Comparison of ENCODE assay signal across 17 mouse cellular contexts in the genomic region with DNA sequence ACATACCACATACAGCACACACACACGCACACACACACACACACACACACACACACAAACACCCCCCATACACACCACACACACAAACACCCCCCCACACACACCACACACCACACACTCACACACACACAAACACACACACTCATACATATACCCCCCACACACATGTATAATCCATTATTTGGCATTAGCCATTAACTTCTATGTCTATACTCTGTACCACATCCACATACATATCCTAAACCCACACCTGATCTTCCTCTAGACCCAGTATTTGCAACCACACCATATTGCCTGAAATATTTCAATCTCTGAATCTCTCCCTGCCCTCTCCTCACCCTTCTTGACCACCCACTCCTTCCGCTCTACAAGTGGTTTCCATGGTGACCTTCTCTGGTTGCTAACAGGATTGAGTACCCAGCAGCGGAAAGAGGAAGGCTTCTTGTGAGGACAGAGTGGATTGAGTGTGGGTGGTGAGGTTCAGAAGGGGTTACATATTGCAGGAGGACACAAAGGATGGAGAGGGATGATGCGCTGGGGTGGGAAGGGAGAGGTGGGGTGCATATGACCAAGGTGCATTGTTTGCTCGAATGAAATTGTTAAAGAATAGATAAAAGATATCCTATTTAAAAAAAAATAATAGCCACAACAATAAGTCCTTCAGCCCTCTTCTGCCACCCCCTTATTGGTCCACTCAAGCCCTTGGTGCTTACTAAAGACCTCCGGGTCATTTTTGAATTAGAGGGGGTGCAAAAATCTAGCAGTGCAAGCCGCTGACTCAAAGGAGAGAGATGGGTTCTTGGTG.
DNase-seq lines count a peak whose midpoint lies in the region; ATAC-seq lines count a peak whose summit lies in the region.
"Had no signal": no experiment of that assay in that cellular context is flagged by ENCODE, and none has a peak within 500 bp of the region (broad histone marks: within the 10 kb centered on the region; RNA-seq: fewer than 3 reads in every experiment).

No protein-coding gene starts in this region.

- no peaks in the 10 kb centered on the region for H3K4me1 ChIP-seq in embryonic facial prominence, embryonic 11.5 days (ENCODE audit: control insufficient read depth, insufficient read depth, low read length)
- H3K4me1 ChIP-seq in embryonic facial prominence, embryonic 10.5 days: peaks cover 5% of the 10 kb centered on the region; the same call in 1 of the 2 replicates
- H3K4me1 ChIP-seq in neural tube, embryonic 11.5 days (ENCODE audit: control insufficient read depth, insufficient read depth, low read length): no peaks in the 10 kb centered on the region
- peaks cover 2% of the 10 kb centered on the region; the same call in 1 of the 2 replicates for H3K4me1 ChIP-seq in forebrain, embryonic 16.5 days (replicated peaks; ENCODE audit: control insufficient read depth, insufficient read depth, low read length)
- H3K4me1 ChIP-seq in midbrain, embryonic 15.5 days: peaks cover 21% of the 10 kb centered on the region
- H3K4me1 ChIP-seq: heart, embryonic 15.5 days; limb, embryonic 12.5 days had no signal

- no peaks in the 10 kb centered on the region for H3K27me3 ChIP-seq in embryonic facial prominence, embryonic 11.5 days (ENCODE audit: control insufficient read depth, insufficient read depth, low read length)
- no peaks in the 10 kb centered on the region for H3K27me3 ChIP-seq in embryonic facial prominence, embryonic 10.5 days (replicated peaks; ENCODE audit: low read depth, poor library complexity, severe bottlenecking)
- no peaks in the 10 kb centered on the region for H3K27me3 ChIP-seq in neural tube, embryonic 11.5 days (ENCODE audit: control insufficient read depth, insufficient read depth, low read length)
- H3K27me3 ChIP-seq in forebrain, embryonic 16.5 days (replicated peaks; ENCODE audit: control insufficient read depth, insufficient read depth, low read length): no peaks in the 10 kb centered on the region
- H3K27me3 ChIP-seq in midbrain, embryonic 15.5 days (replicated peaks): no peaks in the 10 kb centered on the region
- H3K27me3 ChIP-seq: heart, embryonic 15.5 days; limb, embryonic 12.5 days; neural tube, embryonic 12.5 days; Patski had no signal

- peak; percentile 66 for ATAC-seq in embryonic facial prominence, embryonic 11.5 days (replicated peaks; ENCODE audit: insufficient number of reproducible peaks, low FRiP score, low TSS enrichment, low read depth)
- ATAC-seq in neural tube, embryonic 11.5 days (ENCODE audit: insufficient read depth, low FRiP score, low TSS enrichment): 0 out of 2 replicates have a peak, but pooled peaks have one; percentile 9
- ATAC-seq in forebrain, embryonic 16.5 days: peak; percentile 34
- peak; percentile 57 for ATAC-seq in midbrain, embryonic 15.5 days (replicated peaks)
- ATAC-seq: inflammation-experienced regulatory T-cells, adult 6 months; liver, postnatal 0 days; Patski had no signal

- DNase-seq in embryonic facial prominence, embryonic 11.5 days (ENCODE audit: low spot score): no peak
- no peak for DNase-seq in embryonic facial prominence, embryonic 10.5 days (ENCODE audit: low spot score)
- DNase-seq in neural tube, embryonic 11.5 days (ENCODE audit: low spot score): peak; percentile 11
- no peak for DNase-seq in neural tube, embryonic 10.5 days (ENCODE audit: extremely low spot score, low spot score)
- no peak for DNase-seq in spleen, postnatal 36 days (ENCODE audit: low spot score in 2 of 2)
- no peak for DNase-seq in left cerebral cortex, adult 9 months (ENCODE audit: low spot score in 2 of 2)
- DNase-seq: cerebellum, adult 9-11 months; layer of hippocampus, postnatal 36 days; liver, postnatal 0 days; thymus, adult 2 months had no signal

- 69% methylated on average over 7 of the region's 7 CpGs for WGBS in embryonic facial prominence, embryonic 11.5 days
- WGBS in embryonic facial prominence, embryonic 10.5 days: 66% methylated on average over 7 of the region's 7 CpGs
- WGBS in neural tube, embryonic 11.5 days: 68% methylated on average over 7 of the region's 7 CpGs
- 32% methylated on average over 7 of the region's 7 CpGs for WGBS in forebrain, embryonic 16.5 days
- WGBS in midbrain, embryonic 15.5 days: 32% methylated on average over 7 of the region's 7 CpGs

- H3K4me2 ChIP-seq in embryonic facial prominence, embryonic 11.5 days (ENCODE audit: low read depth, low read length): no peak overlapping the region
- no peak overlapping the region for H3K4me2 ChIP-seq in neural tube, embryonic 11.5 days (ENCODE audit: low read depth)
- no peak overlapping the region; the same call in 1 of the 2 replicates for H3K4me2 ChIP-seq in forebrain, embryonic 16.5 days (ENCODE audit: low read length)
- no peak overlapping the region for H3K4me2 ChIP-seq in midbrain, embryonic 15.5 days
- H3K4me2 ChIP-seq: heart, embryonic 15.5 days; limb, embryonic 12.5 days; neural tube, embryonic 12.5 days had no signal

- H3K36me3 ChIP-seq in embryonic facial prominence, embryonic 11.5 days (replicated peaks; ENCODE audit: control insufficient read depth, insufficient read depth, low read depth, low read length): no peaks in the 10 kb centered on the region
- H3K36me3 ChIP-seq in embryonic facial prominence, embryonic 10.5 days (replicated peaks): no peaks in the 10 kb centered on the region
- no peaks in the 10 kb centered on the region for H3K36me3 ChIP-seq in neural tube, embryonic 11.5 days (ENCODE audit: control insufficient read depth, insufficient read depth, low read length)
- no peaks in the 10 kb centered on the region for H3K36me3 ChIP-seq in forebrain, embryonic 16.5 days (ENCODE audit: control insufficient read depth, insufficient read depth)
- no peaks in the 10 kb centered on the region for H3K36me3 ChIP-seq in midbrain, embryonic 15.5 days (replicated peaks)
- H3K36me3 ChIP-seq: heart, embryonic 15.5 days; limb, embryonic 12.5 days; neural tube, embryonic 12.5 days had no signal

- H3K9ac ChIP-seq in embryonic facial prominence, embryonic 11.5 days (replicated peaks; ENCODE audit: low read length): no peak overlapping the region
- no peak overlapping the region for H3K9ac ChIP-seq in neural tube, embryonic 11.5 days (ENCODE audit: low read length)
- H3K9ac ChIP-seq in forebrain, embryonic 16.5 days (replicated peaks; ENCODE audit: low read depth, low read length): no peak overlapping the region
- peak overlapping the region; percentile 14; the same call in 1 of the 2 replicates for H3K9ac ChIP-seq in midbrain, embryonic 15.5 days
- H3K9ac ChIP-seq: heart, embryonic 15.5 days; limb, embryonic 12.5 days; liver, postnatal 0 days; neural tube, embryonic 12.5 days had no signal

- H3K27ac ChIP-seq in embryonic facial prominence, embryonic 11.5 days (replicated peaks; ENCODE audit: low read depth, low read length): no peak overlapping the region
- H3K27ac ChIP-seq in embryonic facial prominence, embryonic 10.5 days (replicated peaks): no peak overlapping the region
- H3K27ac ChIP-seq in neural tube, embryonic 11.5 days (ENCODE audit: low read depth, low read length): no peak overlapping the region
- peak overlapping the region; percentile 41; the same call in 1 of the 2 replicates for H3K27ac ChIP-seq in forebrain, embryonic 16.5 days (ENCODE audit: low read length)
- peak overlapping the region; percentile 70 for H3K27ac ChIP-seq in midbrain, embryonic 15.5 days
- H3K27ac ChIP-seq: heart, embryonic 15.5 days; limb, embryonic 12.5 days; neural tube, embryonic 12.5 days had no signal

- H3K9me3 ChIP-seq in embryonic facial prominence, embryonic 11.5 days (replicated peaks; ENCODE audit: control insufficient read depth, low read length): no peaks in the 10 kb centered on the region
- H3K9me3 ChIP-seq in embryonic facial prominence, embryonic 10.5 days: no peaks in the 10 kb centered on the region
- no peaks in the 10 kb centered on the region for H3K9me3 ChIP-seq in neural tube, embryonic 11.5 days (ENCODE audit: control insufficient read depth, low read length)
- no peaks in the 10 kb centered on the region for H3K9me3 ChIP-seq in forebrain, embryonic 16.5 days (ENCODE audit: control insufficient read depth, low read length)
- no peaks in the 10 kb centered on the region for H3K9me3 ChIP-seq in midbrain, embryonic 15.5 days
- H3K9me3 ChIP-seq: heart, embryonic 15.5 days; limb, embryonic 12.5 days; neural tube, embryonic 12.5 days had no signal

- no peak overlapping the region for H3K4me3 ChIP-seq in embryonic facial prominence, embryonic 11.5 days (ENCODE audit: low read depth, low read length)
- H3K4me3 ChIP-seq in embryonic facial prominence, embryonic 10.5 days: no peak overlapping the region
- no peak overlapping the region for H3K4me3 ChIP-seq in neural tube, embryonic 11.5 days (ENCODE audit: low read depth, low read length)
- no peak overlapping the region for H3K4me3 ChIP-seq in forebrain, embryonic 16.5 days (replicated peaks; ENCODE audit: low read length)
- H3K4me3 ChIP-seq in midbrain, embryonic 15.5 days: no peak overlapping the region
- H3K4me3 ChIP-seq: heart, embryonic 15.5 days; limb, embryonic 12.5 days; neural tube, embryonic 12.5 days had no signal

Comparison
In these comparisons a context has a peak if more than half of its experiments do, and no peak if none do; other contexts are left out.
1. ATAC-seq: peak in every context shown above with its lines; median percentile 66 in embryonic facial prominence, embryonic 11.5 days; 57 in midbrain, embryonic 15.5 days; 34 in forebrain, embryonic 16.5 days; 9 in neural tube, embryonic 11.5 days.
2. H3K27ac ChIP-seq: peak in forebrain, embryonic 16.5 days (single experiment) and midbrain, embryonic 15.5 days (single experiment); none in embryonic facial prominence, embryonic 11.5 days (single experiment), embryonic facial prominence, embryonic 10.5 days (single experiment) and neural tube, embryonic 11.5 days (single experiment).